Mouse (Mus musculus) forebrain, embryonic 11.5 days (tissue): ENCODE measurements around the gene Ptpra. TPM values are rescaled to one million over a fixed set of nuclear protein-coding genes. Genes with fewer than 3 reads are reported as not detected.

ENCODE experiments used
- microRNA-seq: library from miRNA; unstranded; fragments of <30 nt; microRNA quantifications from one replicate; pipeline ENCODE4, GENCODE M21; 2016; ENCODE audit not compliant: insufficient number of aligned reads
- polyA plus RNA-seq: library from polyadenylated mRNA; unstranded; fragments of >200 nt; fragmentation: Nextera tagmentation; extraction: Ambion mirVana; gene quantifications from 2 replicates; pipeline ENCODE4 v1.2.1, GENCODE M21; 2014

Gene Ptpra
- polyA plus RNA-seq, 1 experiment from 2014 or later = 116 TPM

Small RNA genes lying within 50 kb of the gene (microRNA-seq; reads per million reads assigned to microRNA genes)
- not detected for gene Gm23876

Other genes with a start within 250 kb of the Ptpra start
- 375 and 381 TPM in 2 replicates for gene Nop56, start 175.8 kb upstream of the Ptpra start, polyA plus RNA-seq
- 138 and 158 TPM in 2 replicates for gene Idh3b, start 165.7 kb upstream of the Ptpra start, polyA plus RNA-seq
- gene Ebf4, start 155.1 kb upstream of the Ptpra start, polyA plus RNA-seq = 2.5 and 2.8 TPM in 2 replicates
- 27.1 and 29.9 TPM in 2 replicates for gene Cpxm1, start 52.7 kb upstream of the Ptpra start, polyA plus RNA-seq
- not detected in 2 replicates for gene Gm28372, start 45.0 kb upstream of the Ptpra start, polyA plus RNA-seq
- gene 1700020A23Rik, start 45.0 kb upstream of the Ptpra start, polyA plus RNA-seq = not detected in 2 replicates
- gene Tmem239, start 43.8 kb upstream of the Ptpra start, polyA plus RNA-seq = not detected in 2 replicates
- gene Vps16, start 25.9 kb upstream of the Ptpra start, polyA plus RNA-seq = 95.8 and 103 TPM in 2 replicates
- gene Pced1a, start 25.6 kb upstream of the Ptpra start, polyA plus RNA-seq = 9.6 and 12.2 TPM in 2 replicates
- 70.5 and 81.0 TPM in 2 replicates for gene Mrps26, start 113.5 kb downstream of the Ptpra start, polyA plus RNA-seq
- gene Oxt, start 125.9 kb downstream of the Ptpra start, polyA plus RNA-seq = not detected in 2 replicates
- not detected in 2 replicates for gene Avp, start 132.3 kb downstream of the Ptpra start, polyA plus RNA-seq
- gene Fastkd5, start 179.7 kb downstream of the Ptpra start, polyA plus RNA-seq = 20.5 and 21.5 TPM in 2 replicates
- gene Ubox5, start 179.8 kb downstream of the Ptpra start, polyA plus RNA-seq = 17.8 and 21.5 TPM in 2 replicates
- gene Lzts3, start 192.5 kb downstream of the Ptpra start, polyA plus RNA-seq = 1.6 and 1.7 TPM in 2 replicates
- gene Ddrgk1, start 214.4 kb downstream of the Ptpra start, polyA plus RNA-seq = 46.8 and 48.5 TPM in 2 replicates
- 152 and 156 TPM in 2 replicates for gene Itpa, start 217.3 kb downstream of the Ptpra start, polyA plus RNA-seq
- gene Slc4a11, start 247.2 kb downstream of the Ptpra start, polyA plus RNA-seq = 1.2 TPM in 2 replicates